Mouse (Mus musculus): ENCODE measurements around the gene Prnp.

DNA sequence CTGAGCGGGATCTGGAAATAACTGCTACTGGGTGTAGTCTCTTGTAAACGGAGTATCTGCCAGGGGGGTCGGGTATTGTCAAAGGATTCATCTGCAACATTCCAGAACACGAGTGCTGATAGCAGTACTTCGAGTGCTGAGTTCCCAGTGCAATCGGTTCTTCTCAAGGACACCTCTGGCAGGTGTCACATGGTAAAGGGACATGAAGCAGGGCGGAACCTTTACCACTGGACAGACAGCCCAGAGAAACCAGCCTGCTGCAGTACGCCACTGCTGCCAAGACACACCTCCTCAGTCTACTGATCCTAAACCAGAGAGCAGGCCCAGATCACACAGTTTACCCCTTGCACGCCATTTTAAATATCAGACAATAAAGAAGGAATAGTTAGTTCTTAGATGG, 45.1 kb downstream of the Prnp start:
- TF ChIP-seq POLR2A (IDR thresholded peaks at IDR 0.05; ENCODE audit: borderline replicate concordance, extremely low read depth, insufficient read depth, insufficient read length, poor library complexity, severe bottlenecking), result no peak
- no peak for TF ChIP-seq CTCF (IDR thresholded peaks at IDR 0.05; ENCODE audit: borderline replicate concordance, extremely low read depth, insufficient read depth, insufficient read length)

Measured in brain, embryonic 14.5 days (tissue).